Mouse (Mus musculus) cerebellum, adult (tissue): Measurements from ENCODE around the gene Sez6l2.

Experiments used
- ATAC-seq: cut with Nextera tagmentation; 2 replicates; pipeline ENCODE4 v1.9.2; 2017; ENCODE audit warnings: mild to moderate bottlenecking, moderate library complexity, mixed read lengths; ENCODE audit not compliant: insufficient number of reproducible peaks, low FRiP score, low TSS enrichment

Sez6l2 gene

DNA sequence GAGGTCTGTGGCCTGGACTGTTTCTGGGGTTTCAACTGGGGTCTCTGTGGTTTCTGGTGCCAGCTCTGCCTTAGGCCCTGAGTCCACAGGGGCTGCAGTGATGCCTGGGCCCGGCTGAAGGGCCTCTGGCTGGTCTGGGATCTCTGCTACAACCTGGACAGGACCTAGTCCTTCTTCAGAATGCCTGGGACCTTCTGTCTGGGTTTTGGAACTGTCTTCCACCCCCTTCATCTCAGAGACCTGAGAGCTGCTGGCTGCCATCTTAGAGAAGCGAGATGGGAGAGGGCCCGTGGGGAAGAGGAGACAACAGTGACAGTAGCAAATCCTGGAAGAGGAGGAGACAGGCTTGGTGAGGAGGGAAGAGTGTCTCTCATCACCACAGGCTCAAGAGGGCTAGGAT is 69.7 kb downstream of the Sez6l2 start:
- ATAC-seq = no peak
